Mouse (Mus musculus) midbrain, embryonic 10.5 days (tissue): ENCODE results near the gene Rabgap1l. TPM values are rescaled to one million over a fixed set of nuclear protein-coding genes. Genes with fewer than 3 reads are reported as not detected.

ENCODE experiments used
- DNase-seq: peaks from one replicate; pipeline ENCODE4 v3.0.0-alpha.2; 2017; ENCODE audit warnings: low spot score
- H3K27ac ChIP-seq: fragments of 300-500 bp; sonication (generic); replicated peaks from 2 replicates; pipeline ENCODE4 v1.5.1; 2016; ENCODE audit warnings: mild to moderate bottlenecking
- H3K27me3 ChIP-seq: fragments of 300-500 bp; sonication (generic); 2 replicates; pipeline ENCODE4 v1.6.1; 2016; ENCODE audit warnings: low read depth, mild to moderate bottlenecking; ENCODE audit not compliant: poor library complexity, severe bottlenecking
- H3K36me3 ChIP-seq: fragments of 300-500 bp; sonication (generic); 2 replicates; pipeline ENCODE4 v1.6.1; 2016; ENCODE audit warnings: mild to moderate bottlenecking, moderate library complexity
- H3K4me1 ChIP-seq: fragments of 300-500 bp; sonication (generic); 2 replicates; pipeline ENCODE4 v1.6.1; 2016
- H3K4me3 ChIP-seq: fragments of 300-500 bp; sonication (generic); 2 replicates; pipeline ENCODE4 v1.5.1; 2016; ENCODE audit warnings: mild to moderate bottlenecking, moderate library complexity
- H3K9me3 ChIP-seq: fragments of 300-500 bp; sonication (generic); replicated peaks from 2 replicates; pipeline ENCODE4 v1.6.1; 2016; ENCODE audit warnings: mild to moderate bottlenecking
- WGBS: fragments of 180-500 bp; shearing (Covaris S2); methylation state at CpG from one replicate; pipeline ENCODE4 v1.1.7; 2016; 5-methylcytosine and 5-hydroxymethylcytosine counted together
- polyA plus RNA-seq: library from polyadenylated mRNA; unstranded; fragments of >200 nt; fragmentation: Nextera tagmentation; extraction: Ambion mirVana; gene quantifications from 2 replicates; pipeline ENCODE4 v1.2.1, GENCODE M21; 2016

Rabgap1l gene
- 6.8 and 9.5 TPM in 2 replicates for polyA plus RNA-seq

DNA sequence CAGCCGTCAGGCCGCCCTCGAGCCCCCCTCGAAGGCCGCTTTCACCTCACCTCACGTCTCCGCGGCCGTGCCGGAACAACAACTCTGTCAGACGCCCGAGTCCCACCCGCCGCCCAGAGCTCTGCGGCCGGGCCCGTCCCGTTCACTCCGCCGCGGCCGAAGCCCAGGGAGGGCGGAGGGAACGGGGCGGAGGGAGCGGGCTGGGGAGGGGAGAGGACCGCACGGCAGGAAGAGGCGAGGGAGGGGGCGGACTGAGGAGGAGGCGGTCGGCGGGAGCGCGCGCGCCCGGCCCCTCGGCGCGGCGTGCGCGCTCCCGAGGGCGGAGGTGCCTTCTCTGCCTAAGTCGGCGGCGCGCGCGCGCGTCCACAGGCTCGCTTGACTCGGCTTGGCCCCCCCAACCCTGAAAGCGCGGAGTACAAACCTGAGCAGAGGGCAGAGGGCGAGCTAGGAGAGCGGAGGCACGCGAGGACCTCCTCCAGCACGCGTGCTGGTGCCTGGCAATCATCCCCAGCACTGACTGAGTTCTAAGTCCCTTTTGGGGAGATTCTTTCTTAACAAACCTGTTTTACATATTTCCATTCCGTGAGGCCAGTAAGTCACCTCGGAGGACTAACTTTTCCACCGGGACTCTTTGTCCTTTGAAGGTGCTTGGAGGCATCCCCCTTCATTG, at the start of gene Rabgap1l:
Rabgap1l (minus strand) TSS at position 526 of the 670 bp plus-strand sequence.
- Histone ChIP-seq H3K4me3 (peak within 1 kb of the TSS; percentile 87), H3K4me1 (peaks cover 14% of the 10 kb centered on the region), H3K9me3 (no peaks in the 10 kb centered on the region), H3K27ac (peak within 1 kb of the TSS; percentile 88), H3K27me3 (peaks cover 10% of the 10 kb centered on the region), H3K36me3 (no peaks in the 10 kb centered on the region)
- under 1% methylated on average over 48 of the region's 67 CpGs for WGBS
- peak; percentile 89 for DNase-seq

DNA sequence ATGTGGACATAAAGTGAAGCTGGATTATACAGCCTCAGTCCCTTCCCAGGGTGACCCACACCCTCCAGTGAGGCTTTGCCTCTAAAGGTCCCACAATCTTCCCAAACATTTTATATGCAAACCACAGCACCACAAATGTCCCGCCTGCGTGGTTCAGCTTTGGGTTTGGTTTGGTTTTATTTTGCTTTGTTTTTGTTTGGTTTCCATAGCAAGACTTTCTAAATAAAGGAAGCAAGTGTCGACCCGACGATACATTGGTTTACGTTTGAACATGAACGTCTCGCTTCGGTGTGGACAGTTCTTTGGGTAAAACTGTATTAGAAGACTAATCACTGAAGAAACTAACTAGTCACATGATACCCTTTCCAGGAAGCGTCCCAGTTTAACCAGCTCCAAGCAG, 49.6 kb upstream of the Rabgap1l start:
- no peaks in the 10 kb centered on the region for H3K36me3 ChIP-seq
- H3K27me3 ChIP-seq: no peaks in the 10 kb centered on the region
- no peak overlapping the region for H3K27ac ChIP-seq
- DNase-seq: no peak
- no peak overlapping the region for H3K4me3 ChIP-seq
- no peaks in the 10 kb centered on the region for H3K4me1 ChIP-seq
- 90% methylated on average over 10 of the region's 10 CpGs for WGBS
- H3K9me3 ChIP-seq: no peaks in the 10 kb centered on the region

DNA sequence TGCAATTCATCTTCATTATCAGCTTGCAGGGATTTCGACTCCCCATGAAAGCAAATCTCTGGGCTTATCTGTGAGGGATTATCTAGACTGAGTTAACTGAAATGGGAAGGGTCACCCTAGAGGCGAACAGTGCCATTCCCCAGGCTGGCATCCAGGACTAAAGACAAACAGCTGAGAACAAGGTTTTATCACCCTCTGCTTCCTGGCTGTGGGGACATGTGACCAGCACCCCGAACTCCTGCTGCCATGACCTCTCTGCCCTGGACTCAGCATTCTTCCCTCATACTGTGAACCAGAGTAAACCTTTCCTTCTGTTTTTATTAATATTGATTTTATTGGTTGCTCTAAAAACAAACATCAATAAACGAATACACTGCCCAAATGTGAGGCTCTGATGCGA, 47.6 kb upstream of the Rabgap1l start:
- no peaks in the 10 kb centered on the region for H3K36me3 ChIP-seq
- H3K9me3 ChIP-seq: no peaks in the 10 kb centered on the region
- H3K4me1 ChIP-seq: no peaks in the 10 kb centered on the region
- H3K4me3 ChIP-seq: no peak overlapping the region
- no peak overlapping the region for H3K27ac ChIP-seq
- WGBS: 70% methylated on average over 5 of the region's 5 CpGs
- no peak for DNase-seq
- no peaks in the 10 kb centered on the region for H3K27me3 ChIP-seq

GRCm38 (mm10) chr1:160839095-160839494, 46.1 kb upstream of the Rabgap1l start:
- H3K36me3 ChIP-seq: no peaks in the 10 kb centered on the region
- H3K4me1 ChIP-seq: no peaks in the 10 kb centered on the region
- no peak for DNase-seq
- H3K27me3 ChIP-seq: no peaks in the 10 kb centered on the region
- no peaks in the 10 kb centered on the region for H3K9me3 ChIP-seq
- H3K27ac ChIP-seq: no peak overlapping the region
- 80% methylated on average over 4 of the region's 4 CpGs for WGBS
- no peak overlapping the region for H3K4me3 ChIP-seq

GRCm38 (mm10) chr1:160834446-160834845, 41.4 kb upstream of the Rabgap1l start:
- no peaks in the 10 kb centered on the region for H3K9me3 ChIP-seq
- 76% methylated on average over 1 of the region's 1 CpGs for WGBS
- no peak for DNase-seq
- no peak overlapping the region for H3K27ac ChIP-seq
- no peaks in the 10 kb centered on the region for H3K27me3 ChIP-seq
- no peaks in the 10 kb centered on the region for H3K36me3 ChIP-seq
- no peak overlapping the region for H3K4me3 ChIP-seq
- no peaks in the 10 kb centered on the region for H3K4me1 ChIP-seq

DNA sequence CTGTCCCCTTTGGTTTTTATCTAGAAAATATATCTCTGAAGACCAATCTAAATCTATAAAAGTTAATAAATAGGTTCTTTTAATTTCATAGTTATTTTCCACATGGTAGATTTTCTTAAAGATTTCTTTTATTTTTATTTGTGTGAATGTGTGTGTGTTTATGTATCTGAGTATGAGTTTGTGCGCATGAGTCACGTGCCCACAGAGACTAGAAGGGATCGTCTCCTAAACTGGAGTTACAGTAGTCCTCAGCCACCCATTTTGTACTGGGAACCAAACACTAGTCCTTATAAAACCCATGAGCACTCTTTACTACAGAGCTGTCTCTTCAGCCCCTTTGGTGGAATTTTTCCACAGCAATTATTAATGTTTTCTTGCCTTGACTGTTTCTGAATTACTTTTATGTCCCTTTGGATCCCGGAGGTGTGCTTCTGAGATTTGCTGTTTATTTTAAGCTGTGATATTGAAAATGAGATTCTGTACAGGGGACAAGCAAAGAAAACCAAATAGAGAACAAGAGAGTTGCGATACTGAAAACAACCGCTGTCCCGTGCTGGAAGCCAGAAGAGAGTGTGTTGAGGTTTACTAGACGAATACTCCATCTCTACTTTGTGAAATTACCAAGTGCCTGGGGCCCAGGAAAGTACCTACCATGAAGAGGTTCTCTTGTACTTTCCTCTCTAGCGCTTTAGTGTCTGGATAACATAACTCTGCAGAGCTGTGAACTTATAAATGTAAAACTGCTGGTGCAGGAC, 39.4 kb upstream of the Rabgap1l start:
- DNase-seq: no peak
- Histone ChIP-seq H3K9me3 (no peaks in the 10 kb centered on the region), H3K4me1 (no peaks in the 10 kb centered on the region), H3K4me3 (no peak overlapping the region), H3K27me3 (no peaks in the 10 kb centered on the region), H3K27ac (no peak overlapping the region), H3K36me3 (no peaks in the 10 kb centered on the region)
- WGBS: 91% methylated on average over 9 of the region's 9 CpGs

GRCm38 (mm10) chr1:160830608-160831498, 37.8 kb upstream of the Rabgap1l start:
- no peak for DNase-seq
- no peak overlapping the region for H3K27ac ChIP-seq
- no peaks in the 10 kb centered on the region for H3K4me1 ChIP-seq
- 92% methylated on average over 8 of the region's 8 CpGs for WGBS
- H3K4me3 ChIP-seq: no peak overlapping the region
- no peaks in the 10 kb centered on the region for H3K9me3 ChIP-seq
- H3K27me3 ChIP-seq: no peaks in the 10 kb centered on the region
- H3K36me3 ChIP-seq: no peaks in the 10 kb centered on the region

DNA sequence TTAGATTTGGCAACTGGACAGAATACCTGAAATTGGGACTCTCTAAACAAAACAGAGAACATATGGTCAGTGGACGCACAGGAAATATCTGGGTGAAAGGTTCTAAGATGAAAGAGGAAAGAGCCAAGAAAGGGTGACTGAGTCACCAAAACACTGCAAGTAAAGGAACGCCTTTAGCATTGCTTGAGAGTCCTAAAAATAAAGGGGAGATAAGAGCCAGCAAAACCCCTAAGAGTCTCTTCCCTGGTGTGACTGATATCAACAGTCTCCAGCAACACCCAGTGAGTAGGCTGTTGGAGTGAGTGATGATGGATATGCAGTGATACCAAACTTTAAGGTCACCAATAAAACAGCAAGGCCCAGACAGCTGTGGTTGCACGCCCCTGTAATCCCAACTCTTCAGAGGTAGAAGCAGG, 32.4 kb upstream of the Rabgap1l start:
- Histone ChIP-seq H3K27me3 (no peaks in the 10 kb centered on the region), H3K9me3 (no peaks in the 10 kb centered on the region), H3K4me3 (no peak overlapping the region), H3K4me1 (no peaks in the 10 kb centered on the region), H3K27ac (no peak overlapping the region), H3K36me3 (no peaks in the 10 kb centered on the region)
- no peak for DNase-seq
- WGBS: 76% methylated on average over 3 of the region's 3 CpGs

- Histone ChIP-seq H3K27ac (no peak overlapping the region), H3K4me3 (no peak overlapping the region), H3K27me3 (no peaks in the 10 kb centered on the region), H3K36me3 (no peaks in the 10 kb centered on the region), H3K9me3 (no peaks in the 10 kb centered on the region), H3K4me1 (no peaks in the 10 kb centered on the region)
- DNase-seq: no peak
- 93% methylated on average over 3 of the region's 3 CpGs for WGBS
Measured at GRCm38 (mm10) chr1:160823638-160824037, 30.6 kb upstream of the Rabgap1l start.

DNA sequence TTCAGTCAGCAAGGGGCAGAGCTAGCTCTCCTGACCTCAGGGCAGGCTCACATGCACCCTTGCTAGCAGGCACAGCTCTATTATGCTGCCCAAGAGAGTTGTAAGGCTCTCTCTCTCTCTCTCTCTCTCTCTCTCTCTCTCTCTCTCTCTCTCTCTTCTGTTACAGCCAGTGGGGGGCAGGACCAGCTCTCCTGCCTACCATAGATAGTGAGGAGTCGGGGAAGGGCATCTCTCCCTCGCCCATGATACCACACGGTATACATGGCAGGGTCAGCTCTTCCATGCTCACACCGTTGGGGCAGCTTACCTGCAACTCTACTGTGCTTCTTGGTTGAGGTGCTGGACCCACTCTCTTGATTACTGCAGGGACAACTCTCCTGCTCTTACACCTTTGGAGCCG, 21.2 kb upstream of the Rabgap1l start:
- no peak overlapping the region for H3K4me3 ChIP-seq
- H3K27ac ChIP-seq: no peak overlapping the region
- no peaks in the 10 kb centered on the region for H3K27me3 ChIP-seq
- H3K9me3 ChIP-seq: no peaks in the 10 kb centered on the region
- DNase-seq: no peak
- 83% methylated on average over 5 of the region's 5 CpGs for WGBS
- H3K36me3 ChIP-seq: no peaks in the 10 kb centered on the region
- no peaks in the 10 kb centered on the region for H3K4me1 ChIP-seq

DNA sequence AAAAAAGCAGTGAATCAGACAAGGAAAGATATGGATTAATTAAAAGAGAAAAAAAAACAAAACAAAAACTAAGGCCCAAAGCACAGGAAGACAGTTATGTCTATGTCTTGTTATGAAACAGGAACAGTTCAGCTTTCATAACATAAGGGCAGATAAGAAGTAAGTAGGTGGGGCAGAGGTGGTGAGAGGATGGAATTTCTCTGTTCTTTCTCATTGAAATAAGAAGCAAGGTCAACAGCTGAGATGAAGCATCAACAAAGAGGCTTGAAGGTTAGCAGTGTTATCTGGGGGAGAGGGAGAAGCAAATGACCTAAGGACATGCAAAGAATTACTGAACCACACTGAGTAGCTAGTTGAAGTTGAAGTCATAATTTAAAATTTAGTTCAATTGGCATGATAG, 19.4 kb upstream of the Rabgap1l start:
- H3K27me3 ChIP-seq: no peaks in the 10 kb centered on the region
- H3K4me3 ChIP-seq: no peak overlapping the region
- H3K9me3 ChIP-seq: no peaks in the 10 kb centered on the region
- no peaks in the 10 kb centered on the region for H3K36me3 ChIP-seq
- no peak overlapping the region for H3K27ac ChIP-seq
- no peak for DNase-seq
- no peaks in the 10 kb centered on the region for H3K4me1 ChIP-seq

GRCm38 (mm10) chr1:160811930-160812329, 18.9 kb upstream of the Rabgap1l start:
- H3K27me3 ChIP-seq: no peaks in the 10 kb centered on the region
- H3K36me3 ChIP-seq: no peaks in the 10 kb centered on the region
- WGBS: 79% methylated on average over 1 of the region's 1 CpGs

More at GRCm38 (mm10) chr1:160811930-160812329, 18.9 kb upstream of the Rabgap1l start:
- no peak overlapping the region for H3K27ac ChIP-seq
- no peaks in the 10 kb centered on the region for H3K9me3 ChIP-seq
- no peak for DNase-seq
- H3K4me1 ChIP-seq: no peaks in the 10 kb centered on the region
- H3K4me3 ChIP-seq: no peak overlapping the region
